Mouse (Mus musculus): ENCODE measurements around the gene Rnf111.

GRCm38 (mm10) chr9:70395617-70396016 is 107.9 kb downstream of the Rnf111 start:
- TF ChIP-seq UBTF (IDR thresholded peaks at IDR 0.05; ENCODE audit: low read depth, low read length) (no peak), TBP (conservative IDR thresholded peaks at IDR 0.05; ENCODE audit: low read depth, low read length) (no peak), CTCF (conservative IDR thresholded peaks at IDR 0.05 in 1 of 2, IDR thresholded peaks at IDR 0.05 in 1 of 2; ENCODE audit: low read depth in 2 of 2, low read length in 2 of 2) (peak in 1 of 2 experiments; percentile 55; a peak in 2 of 4 replicates), SIN3A (IDR thresholded peaks at IDR 0.05; ENCODE audit: low read length) (no peak), HCFC1 (IDR thresholded peaks at IDR 0.05; ENCODE audit: low read depth, low read length) (no peak), NRF1 (IDR thresholded peaks at IDR 0.05; ENCODE audit: low read depth, low read length) (no peak), POLR2A (IDR thresholded peaks at IDR 0.05; ENCODE audit: low read depth, low read length) (no peak), RAD21 (IDR thresholded peaks at IDR 0.05; ENCODE audit: low read depth, low read length) (peak; percentile 13), MAFK (IDR thresholded peaks at IDR 0.05; ENCODE audit: insufficient replicate concordance, low read length) (no peak), MXI1 (IDR thresholded peaks at IDR 0.05; ENCODE audit: low read depth, low read length) (no peak)
